Mouse (Mus musculus) erythroblast, embryonic 14.5 days (primary cell): Measurements from ENCODE around the gene Gdi2.
"Not testable (repeated sequence)": the region's sequence is repeated elsewhere in the genome, so short reads cannot be mapped to it uniquely, and the experiment has no call there.

Experiments used
- GATA1 ChIP-seq: IDR thresholded peaks from 2 replicates; pipeline ENCODE4 v1.6.1; 2012; ENCODE audit warnings: low read length, inconsistent platforms, mixed read lengths
- TAL1 ChIP-seq: IDR thresholded peaks from 3 replicates; pipeline ENCODE4 v1.6.1; 2012; ENCODE audit warnings: low read length, inconsistent platforms, mixed read lengths

DNA sequence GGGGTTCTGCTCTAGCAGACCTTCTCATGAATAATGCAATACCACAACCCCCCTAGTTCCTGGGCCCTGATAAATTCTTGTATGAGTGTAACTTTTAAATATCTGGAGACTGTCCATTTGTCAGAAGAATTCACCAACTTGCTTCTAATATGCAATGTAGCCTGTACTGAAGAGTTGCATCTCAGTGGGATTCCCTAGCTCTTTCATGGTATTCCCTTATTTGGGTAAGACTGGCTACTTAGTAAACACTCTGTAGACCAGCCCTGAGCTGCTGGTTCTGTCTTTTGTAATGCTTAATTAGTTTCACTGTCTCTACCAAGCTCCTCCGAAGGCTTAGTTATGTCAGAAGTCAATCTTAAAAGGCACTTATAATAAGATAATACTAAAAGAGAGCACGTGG, 6.7 kb upstream of the Gdi2 start:
- not testable (repeated sequence) for TF ChIP-seq GATA1, TAL1
